Mouse (Mus musculus) kidney, embryonic 15.5 days (tissue): Measurements from ENCODE around the gene Ablim2. TPM values are rescaled to one million over a fixed set of nuclear protein-coding genes. Genes with fewer than 3 reads are reported as not detected.

ENCODE experiments used
- ATAC-seq: fragments of 200-750 bp; cut with Nextera tagmentation; replicated peaks from 2 replicates; pipeline ENCODE4 v1.8.0; 2017; ENCODE audit warnings: moderate TSS enrichment; ENCODE audit not compliant: low FRiP score
- H3K27ac ChIP-seq: fragments of 300-500 bp; sonication (generic); 2 replicates; pipeline ENCODE4 v1.5.1; 2015; ENCODE audit warnings: mild to moderate bottlenecking, inconsistent platforms
- H3K27me3 ChIP-seq: fragments of 300-500 bp; sonication (generic); 2 replicates; pipeline ENCODE4 v1.6.1; 2015; ENCODE audit warnings: inconsistent platforms
- H3K36me3 ChIP-seq: fragments of 300-500 bp; sonication (generic); 2 replicates; pipeline ENCODE4 v1.6.1; 2015; ENCODE audit warnings: inconsistent platforms
- H3K4me1 ChIP-seq: fragments of 300-500 bp; sonication (generic); 2 replicates; pipeline ENCODE4 v1.6.1; 2015; ENCODE audit warnings: inconsistent platforms
- H3K4me2 ChIP-seq: fragments of 300-500 bp; sonication (generic); 2 replicates; pipeline ENCODE4 v1.6.1; 2015; ENCODE audit warnings: moderate library complexity, mild to moderate bottlenecking, inconsistent platforms
- H3K4me3 ChIP-seq: fragments of 300-500 bp; sonication (generic); replicated peaks from 2 replicates; pipeline ENCODE4 v1.5.1; 2015; ENCODE audit warnings: mild to moderate bottlenecking, inconsistent platforms
- H3K9ac ChIP-seq: fragments of 300-500 bp; sonication (generic); 2 replicates; pipeline ENCODE4 v1.6.1; 2015; ENCODE audit warnings: mild to moderate bottlenecking, inconsistent platforms
- H3K9me3 ChIP-seq: fragments of 300-500 bp; sonication (generic); replicated peaks from 2 replicates; pipeline ENCODE4 v1.6.1; 2016; ENCODE audit warnings: inconsistent platforms
- WGBS: fragments of 180-500 bp; shearing (Covaris S2); methylation state at CpG from one replicate; pipeline ENCODE4 v1.1.7; 2015; ENCODE audit warnings: mixed read lengths; 5-methylcytosine and 5-hydroxymethylcytosine counted together
- polyA plus RNA-seq: library from polyadenylated mRNA; unstranded; fragments of >200 nt; fragmentation: Nextera tagmentation; extraction: Ambion mirVana; gene quantifications from 2 replicates; pipeline ENCODE4 v1.2.1, GENCODE M21; 2015

Gene Ablim2
- polyA plus RNA-seq, 1 experiment from 2014 or later, result 1.7 TPM

- Histone ChIP-seq H3K4me1 (peaks cover 73% of the 10 kb centered on the region), H3K4me2 (no peak overlapping the region), H3K27ac (peak overlapping the region; percentile 59), H3K9me3 (no peaks in the 10 kb centered on the region), H3K27me3 (no peaks in the 10 kb centered on the region), H3K9ac (no peak overlapping the region), H3K4me3 (no peak overlapping the region), H3K36me3 (no peaks in the 10 kb centered on the region)
- WGBS, result 30% methylated on average over 12 of the region's 12 CpGs
- no peak for ATAC-seq
These were observed 167.5 kb downstream of the Ablim2 start for GRCm38 (mm10) chr5:35925171-35925634.

- Histone ChIP-seq H3K4me3 (no peak overlapping the region), H3K27ac (0 out of 2 replicates have a peak overlapping the region, but pooled peaks have one; percentile 38), H3K4me2 (no peak overlapping the region), H3K4me1 (peaks cover 67% of the 10 kb centered on the region), H3K36me3 (no peaks in the 10 kb centered on the region), H3K9ac (no peak overlapping the region), H3K9me3 (no peaks in the 10 kb centered on the region), H3K27me3 (no peaks in the 10 kb centered on the region)
- 85% methylated on average over 8 of the region's 8 CpGs for WGBS
- no peak for ATAC-seq
These were observed 168.8 kb downstream of the Ablim2 start for GRCm38 (mm10) chr5:35926511-35926910.

GRCm38 (mm10) chr5:35931296-35931695 lies 173.6 kb downstream of the Ablim2 start:
- Histone ChIP-seq H3K9ac (no peak overlapping the region), H3K4me2 (no peak overlapping the region), H3K27me3 (no peaks in the 10 kb centered on the region), H3K4me3 (no peak overlapping the region), H3K4me1 (peaks cover 48% of the 10 kb centered on the region), H3K27ac (peak overlapping the region; percentile 28; the same call in 1 of the 2 replicates), H3K36me3 (peaks cover 11% of the 10 kb centered on the region), H3K9me3 (no peaks in the 10 kb centered on the region)
- WGBS, result 51% methylated on average over 5 of the region's 5 CpGs
- ATAC-seq, result no peak

GRCm38 (mm10) chr5:35933059-35933458 lies 175.4 kb downstream of the Ablim2 start:
- ATAC-seq, result no peak

More at GRCm38 (mm10) chr5:35933059-35933458, 175.4 kb downstream of the Ablim2 start:
- Histone ChIP-seq H3K4me1 (peaks cover 38% of the 10 kb centered on the region), H3K27ac (no peak overlapping the region), H3K9ac (no peak overlapping the region), H3K27me3 (no peaks in the 10 kb centered on the region), H3K36me3 (peaks cover 20% of the 10 kb centered on the region), H3K4me2 (no peak overlapping the region), H3K4me3 (no peak overlapping the region), H3K9me3 (no peaks in the 10 kb centered on the region)
- WGBS, result 68% methylated on average over 10 of the region's 10 CpGs

Other genes starting within 250 kb of the Ablim2 start
- 5.8 and 7.2 TPM in 2 replicates for gene Cpz, start 232.2 kb upstream of the Ablim2 start, polyA plus RNA-seq
- 8.3 and 10.1 TPM in 2 replicates for gene Trmt44, start 182.8 kb upstream of the Ablim2 start, polyA plus RNA-seq
- gene Acox3, start 174.8 kb upstream of the Ablim2 start, polyA plus RNA-seq, result 12.1 and 12.5 TPM in 2 replicates
- gene Htra3, start 78.1 kb upstream of the Ablim2 start, polyA plus RNA-seq, result 16.1 and 16.4 TPM in 2 replicates
- gene Sh3tc1, start 17.9 kb upstream of the Ablim2 start, polyA plus RNA-seq, result 16.6 and 20.4 TPM in 2 replicates
- gene Afap1, start 135.4 kb downstream of the Ablim2 start, polyA plus RNA-seq, result 24.7 and 25.4 TPM in 2 replicates